Mouse (Mus musculus) ES-E14 (cell line): Measurements from ENCODE around the gene Ackr4. TPM values are rescaled to one million over a fixed set of nuclear protein-coding genes. Genes with fewer than 3 reads are reported as not detected.

Experiments used
- DNase-seq: peaks from one replicate; pipeline ENCODE4 v3.0.0-alpha.2; 2013; ENCODE audit warnings: low read depth, low spot score
- H3K27ac ChIP-seq: 2 replicates; pipeline ENCODE4 v1.5.1; 2012; ENCODE audit warnings: low read depth, mild to moderate bottlenecking, low read length, moderate library complexity, mixed read lengths; ENCODE audit not compliant: poor library complexity, insufficient read depth, severe bottlenecking
- H3K36me3 ChIP-seq: 2 replicates; pipeline ENCODE4 v1.6.1; 2012; ENCODE audit warnings: mild to moderate bottlenecking, low read length, moderate library complexity, mixed read lengths; ENCODE audit not compliant: control insufficient read depth, poor library complexity, insufficient read depth, severe bottlenecking
- H3K4me1 ChIP-seq, 2 experiments: fragments of 150-350 bp in 1 of 2; sonication (generic) in 1 of 2; 2 replicates each; pipeline ENCODE4 v1.6.1; 2012; ENCODE audit warnings: low read length in 2 of 2, mild to moderate bottlenecking in 1 of 2, mixed read lengths in 1 of 2; ENCODE audit not compliant: control insufficient read depth in 2 of 2, insufficient read depth in 2 of 2, poor library complexity in 1 of 2
- H3K4me3 ChIP-seq, 2 experiments: fragments of 150-350 bp in 1 of 2; sonication (generic) in 1 of 2; 2 replicates each; pipeline ENCODE4 v1.5.1; 2012; ENCODE audit warnings: low read length in 2 of 2, low read depth in 1 of 2, mild to moderate bottlenecking in 1 of 2, mixed read lengths in 1 of 2; ENCODE audit not compliant: insufficient read depth in 1 of 2, poor library complexity in 1 of 2, severe bottlenecking in 1 of 2
- H3K9ac ChIP-seq: 2 replicates; pipeline ENCODE4 v1.6.1; 2012; ENCODE audit warnings: low read depth, mild to moderate bottlenecking, low read length, mixed read lengths; ENCODE audit not compliant: poor library complexity, insufficient read depth, severe bottlenecking
- H3K9me3 ChIP-seq: fragments of 150-350 bp; sonication (generic); 2 replicates; pipeline ENCODE4 v1.6.1; 2012; ENCODE audit warnings: low read depth, mild to moderate bottlenecking, low read length; ENCODE audit not compliant: control insufficient read depth, insufficient read depth
- CHD2 ChIP-seq: IDR thresholded peaks from 2 replicates; pipeline ENCODE4 v1.6.1; 2014; ENCODE audit warnings: mild to moderate bottlenecking, low read depth, low read length, inconsistent platforms
- HCFC1 ChIP-seq: IDR thresholded peaks from 2 replicates; pipeline ENCODE4 v1.6.1; 2012; ENCODE audit warnings: low read length, inconsistent platforms, borderline replicate concordance; ENCODE audit not compliant: insufficient read depth
- MAFK ChIP-seq: IDR thresholded peaks from 2 replicates; pipeline ENCODE4 v1.6.1; 2014; ENCODE audit warnings: mild to moderate bottlenecking, low read depth, low read length, inconsistent platforms; ENCODE audit not compliant: insufficient read depth
- ZC3H11A ChIP-seq: IDR thresholded peaks from 2 replicates; pipeline ENCODE4 v1.6.1; 2012; ENCODE audit warnings: low read depth, mild to moderate bottlenecking, inconsistent platforms, low read length, borderline replicate concordance
- ZNF384 ChIP-seq: IDR thresholded peaks from 2 replicates; pipeline ENCODE4 v1.6.1; 2012; ENCODE audit warnings: low read depth, low read length, inconsistent platforms
- in situ Hi-C, 2 experiments: fragments of 600-800 bp; cut with MboI; formaldehyde crosslinking; loops; one replicate each; pipeline ENCODE4 v1.15.1; 2025; ENCODE audit warnings: low sequenced_read_pairs in 2 of 2, inconsistent platforms in 1 of 2; ENCODE audit not compliant: unreplicated experiment in 2 of 2
- total RNA-seq: library from RNA; depleted of rRNA; stranded (reverse); fragments of 300-350 nt; gene quantifications from 2 replicates; pipeline ENCODE4 v1.2.3, GENCODE M21; 2012

The Ackr4 gene
- total RNA-seq, 1 experiment, result 1.3 TPM

GRCm38 (mm10) chr9:104164194-104164593, 37.5 kb upstream of the Ackr4 start:
- no peak overlapping the region for H3K9ac ChIP-seq
- H3K4me1 ChIP-seq, result no peaks in the 10 kb centered on the region
- no peak for TF ChIP-seq HCFC1
- no peak for TF ChIP-seq ZC3H11A
- no peak for TF ChIP-seq CHD2
- no peak for TF ChIP-seq MAFK
- no peak for TF ChIP-seq ZNF384
- peaks cover 59% of the 10 kb centered on the region for H3K36me3 ChIP-seq
- in situ Hi-C loops, result no loop called here
- H3K4me3 ChIP-seq, result no peak overlapping the region
- no peaks in the 10 kb centered on the region for H3K9me3 ChIP-seq
- no peak for DNase-seq
- no peak overlapping the region for H3K27ac ChIP-seq

DNA sequence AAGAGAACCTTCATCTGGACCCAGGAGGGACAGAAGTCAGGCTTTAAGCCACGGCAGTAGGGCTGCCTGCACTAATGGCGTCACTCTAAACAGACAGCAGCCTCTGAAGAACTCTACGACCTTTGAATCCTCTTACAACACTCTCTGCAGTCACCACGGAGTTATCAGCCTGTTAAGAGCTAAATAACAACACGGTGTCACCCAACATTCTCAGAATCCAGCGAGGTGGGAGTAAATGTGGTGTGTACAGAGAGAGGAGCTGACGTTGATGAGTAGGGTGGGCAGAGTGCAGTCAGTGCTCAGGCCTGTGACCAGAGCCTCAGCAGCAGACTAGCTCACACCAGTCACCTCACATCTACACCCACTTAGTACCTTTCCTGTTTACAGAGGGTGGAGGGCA, 34.4 kb upstream of the Ackr4 start:
- H3K9me3 ChIP-seq, result no peaks in the 10 kb centered on the region
- no peaks in the 10 kb centered on the region for H3K4me1 ChIP-seq
- peaks cover 60% of the 10 kb centered on the region for H3K36me3 ChIP-seq
- in situ Hi-C loops, result no loop called here
- DNase-seq, result no peak
- H3K9ac ChIP-seq, result no peak overlapping the region
- no peak overlapping the region for H3K4me3 ChIP-seq
- TF ChIP-seq MAFK (no peak), ZNF384 (no peak), ZC3H11A (no peak), HCFC1 (no peak), CHD2 (no peak)
- H3K27ac ChIP-seq, result no peak overlapping the region

- DNase-seq, result no peak
- in situ Hi-C loops, result no loop called here
- H3K4me3 ChIP-seq, result no peak overlapping the region
- peaks cover 0 to 1% of the 10 kb centered on the region in 2 experiments; a peak in 2 of 4 replicates for H3K4me1 ChIP-seq
- TF ChIP-seq ZC3H11A, result no peak
- no peak for TF ChIP-seq HCFC1
- H3K36me3 ChIP-seq, result peaks cover 57% of the 10 kb centered on the region
- H3K27ac ChIP-seq, result no peak overlapping the region
- H3K9ac ChIP-seq, result no peak overlapping the region
- no peaks in the 10 kb centered on the region for H3K9me3 ChIP-seq
Measured at GRCm38 (mm10) chr9:104157291-104157690, 30.6 kb upstream of the Ackr4 start.

DNA sequence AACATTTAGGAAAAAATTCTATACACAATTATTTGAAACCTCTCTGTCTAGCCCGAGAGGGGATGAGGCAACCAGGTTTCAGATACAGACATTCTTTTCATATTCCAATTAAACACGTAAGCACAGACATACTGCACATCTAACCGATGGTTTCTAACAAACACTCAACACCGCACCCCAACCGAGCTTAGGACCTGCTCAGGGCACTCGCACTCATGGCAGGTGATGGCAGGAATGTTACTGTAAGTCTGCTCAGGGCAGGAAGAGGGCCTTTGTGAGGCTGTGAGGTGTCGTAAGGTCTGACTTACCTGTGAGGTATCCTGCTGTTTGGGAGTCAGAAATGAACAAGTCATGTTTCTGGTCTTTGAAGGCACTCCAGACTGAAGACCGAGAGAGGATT, 29.8 kb upstream of the Ackr4 start:
- H3K9me3 ChIP-seq, result no peaks in the 10 kb centered on the region
- H3K4me1 ChIP-seq, result peaks cover 0 to 1% of the 10 kb centered on the region in 2 experiments; a peak in 2 of 4 replicates
- no peak for DNase-seq
- H3K27ac ChIP-seq, result no peak overlapping the region
- no peak overlapping the region for H3K9ac ChIP-seq
- H3K36me3 ChIP-seq, result peaks cover 54% of the 10 kb centered on the region
- no peak for TF ChIP-seq ZNF384
- TF ChIP-seq ZC3H11A, result no peak
- TF ChIP-seq HCFC1, result no peak
- TF ChIP-seq MAFK, result no peak
- no peak for TF ChIP-seq CHD2
- in situ Hi-C loops, result no loop called here
- no peak overlapping the region for H3K4me3 ChIP-seq

GRCm38 (mm10) chr9:104155100-104155715, 28.5 kb upstream of the Ackr4 start:
- Histone ChIP-seq H3K4me1 (peaks cover 0 to 1% of the 10 kb centered on the region in 2 experiments; a peak in 2 of 4 replicates), H3K9me3 (no peaks in the 10 kb centered on the region), H3K27ac (no peak overlapping the region), H3K36me3 (peaks cover 49% of the 10 kb centered on the region), H3K9ac (no peak overlapping the region), H3K4me3 (no peak overlapping the region)
- TF ChIP-seq HCFC1, result no peak
- in situ Hi-C loops, result no loop called here
- DNase-seq, result no peak
